Mouse (Mus musculus) lung, adult 2 months (tissue): ENCODE measurements around the gene Prc1. TPM values are rescaled to one million over a fixed set of nuclear protein-coding genes. Genes with fewer than 3 reads are reported as not detected.
A peak's percentile ranks its signal among the peaks of the same experiment; 100 is the strongest.

Source experiments
- DNase-seq: peaks from one replicate; pipeline ENCODE4 v3.0.0; 2022
- H3K4me1 ChIP-seq: fragments of 200-500 bp; 2 replicates; pipeline ENCODE4 v1.6.1; 2011; ENCODE audit warnings: low read length; ENCODE audit not compliant: control insufficient read depth, insufficient read depth
- H3K4me3 ChIP-seq: fragments of 200-500 bp; replicated peaks from 2 replicates; pipeline ENCODE3; 2011; ENCODE audit warnings: low read depth, mild to moderate bottlenecking, control low read depth, low read length; ENCODE audit errors: extremely low read depth
- CTCF ChIP-seq: fragments of 200-500 bp; IDR thresholded peaks from 2 replicates; pipeline ENCODE4 v1.5.1; 2011; ENCODE audit warnings: mild to moderate bottlenecking, low read length, control low read depth; ENCODE audit not compliant: insufficient read depth
- POLR2A ChIP-seq: fragments of 200-500 bp; IDR thresholded peaks from 2 replicates; pipeline ENCODE4 v1.6.1; 2011; ENCODE audit warnings: low read depth, mild to moderate bottlenecking, control low read depth, low read length, borderline replicate concordance; ENCODE audit errors: extremely low read depth
- WGBS: fragments of 180-500 bp; shearing (Covaris S2); methylation state at CpG from one replicate; pipeline ENCODE4 v1.1.7; 2018; 5-methylcytosine and 5-hydroxymethylcytosine counted together
- polyA plus RNA-seq: library from polyadenylated mRNA; depleted of rRNA; stranded (reverse); fragments of >200 nt; gene quantifications from 2 replicates; pipeline ENCODE4 v1.2.3, GENCODE M21; 2012

The Prc1 gene
- polyA plus RNA-seq, 1 experiment, result 5.2 TPM

GRCm38 (mm10) chr7:80261372-80261990 is 32.8 kb upstream of the Prc1 start:
- peak overlapping the region; percentile 91 for H3K4me3 ChIP-seq
- peaks cover 5% of the 10 kb centered on the region; the same call in 1 of the 2 replicates for H3K4me1 ChIP-seq
- WGBS, result under 1% methylated on average over 32 of the region's 32 CpGs
- TF ChIP-seq CTCF (no peak), POLR2A (no peak)
- DNase-seq, result no peak

- 83% methylated on average over 12 of the region's 12 CpGs for WGBS
- TF ChIP-seq POLR2A, result no peak
- TF ChIP-seq CTCF, result no peak
- no peak overlapping the region for H3K4me3 ChIP-seq
- DNase-seq, result no peak
- peaks cover 5% of the 10 kb centered on the region; the same call in 1 of the 2 replicates for H3K4me1 ChIP-seq
Measured at GRCm38 (mm10) chr7:80264606-80265005, 29.6 kb upstream of the Prc1 start.

- 81% methylated on average over 1 of the region's 1 CpGs for WGBS
- TF ChIP-seq POLR2A (no peak), CTCF (no peak)
- peaks cover 3% of the 10 kb centered on the region for H3K4me1 ChIP-seq
- H3K4me3 ChIP-seq, result no peak overlapping the region
- DNase-seq, result no peak
Measured at GRCm38 (mm10) chr7:80267764-80268163, 26.5 kb upstream of the Prc1 start.

GRCm38 (mm10) chr7:80268897-80269750 is 25.1 kb upstream of the Prc1 start, which contains the start of gene Vps33b:
TSS of gene Vps33b (plus strand) at chr7:80269649.
- whole genome bisulfite sequencing, result 5% methylated on average over 21 of the region's 21 CpGs
- TF ChIP-seq POLR2A (peak; percentile 54; the same call in 1 of the 2 replicates), CTCF (no peak)
- peak within 1 kb of the TSS; percentile 73 for H3K4me3 ChIP-seq
- peaks cover 5% of the 10 kb centered on the region for H3K4me1 ChIP-seq
- peak; percentile 95 for DNase-seq

- Histone ChIP-seq H3K4me3 (peak overlapping the region; percentile 73), H3K4me1 (peaks cover 5% of the 10 kb centered on the region)
- WGBS, result under 1% methylated on average over 23 of the region's 23 CpGs
- TF ChIP-seq POLR2A (no peak), CTCF (no peak)
- DNase-seq, result no peak
Measured at GRCm38 (mm10) chr7:80269751-80270255, 24.4 kb upstream of the Prc1 start.

GRCm38 (mm10) chr7:80273456-80273855 is 20.8 kb upstream of the Prc1 start:
- peaks cover 5% of the 10 kb centered on the region for H3K4me1 ChIP-seq
- no peak overlapping the region for H3K4me3 ChIP-seq
- DNase-seq, result no peak
- WGBS, result 84% methylated on average over 2 of the region's 2 CpGs
- TF ChIP-seq POLR2A, result no peak
- no peak for TF ChIP-seq CTCF

- no peak for TF ChIP-seq POLR2A
- TF ChIP-seq CTCF, result no peak
- Histone ChIP-seq H3K4me3 (no peak overlapping the region), H3K4me1 (peaks cover 3% of the 10 kb centered on the region; the same call in 1 of the 2 replicates)
- no peak for DNase-seq
- WGBS, result 92% methylated on average over 4 of the region's 4 CpGs
Measured at GRCm38 (mm10) chr7:80276374-80276773, 17.9 kb upstream of the Prc1 start.

- Histone ChIP-seq H3K4me3 (no peak overlapping the region), H3K4me1 (no peaks in the 10 kb centered on the region)
- WGBS, result 82% methylated on average over 10 of the region's 10 CpGs
- DNase-seq, result no peak
- no peak for TF ChIP-seq CTCF
Measured at GRCm38 (mm10) chr7:80280032-80280431, 14.2 kb upstream of the Prc1 start.

GRCm38 (mm10) chr7:80280998-80281397 is 13.3 kb upstream of the Prc1 start:
- Histone ChIP-seq H3K4me3 (no peak overlapping the region), H3K4me1 (no peaks in the 10 kb centered on the region)
- DNase-seq, result no peak
- 92% methylated on average over 2 of the region's 2 CpGs for WGBS
- TF ChIP-seq POLR2A (no peak), CTCF (no peak)

GRCm38 (mm10) chr7:80281646-80282045 is 12.6 kb upstream of the Prc1 start:
- TF ChIP-seq CTCF (no peak), POLR2A (no peak)
- DNase-seq, result no peak
- WGBS, result 91% methylated on average over 3 of the region's 3 CpGs
- H3K4me1 ChIP-seq, result no peaks in the 10 kb centered on the region
- no peak overlapping the region for H3K4me3 ChIP-seq
